Mouse (Mus musculus) liver, adult 2 months (tissue): Measurements from ENCODE around the gene Fibp. TPM values are rescaled to one million over a fixed set of nuclear protein-coding genes. Genes with fewer than 3 reads are reported as not detected.

Source experiments
- DNase-seq: peaks from one replicate; pipeline ENCODE4 v3.0.0-alpha.2; 2011; ENCODE audit warnings: low read depth, low spot score; ENCODE audit errors: extremely low read depth
- H3K27ac ChIP-seq: fragments of 200-500 bp; replicated peaks from 2 replicates; pipeline ENCODE4 v1.5.1; 2012; ENCODE audit warnings: low read depth, mild to moderate bottlenecking, control low read depth, inconsistent platforms, low read length; ENCODE audit not compliant: insufficient read depth
- H3K27me3 ChIP-seq: fragments of 200-500 bp; 2 replicates; pipeline ENCODE4 v1.6.1; 2012; ENCODE audit warnings: mild to moderate bottlenecking, moderate library complexity, low read length, inconsistent platforms; ENCODE audit not compliant: control insufficient read depth, insufficient read depth
- H3K36me3 ChIP-seq: fragments of 200-500 bp; 2 replicates; pipeline ENCODE4 v1.6.1; 2012; ENCODE audit warnings: low read length, inconsistent platforms; ENCODE audit not compliant: control insufficient read depth, insufficient read depth
- H3K4me1 ChIP-seq: fragments of 200-500 bp; 2 replicates; pipeline ENCODE4 v1.6.1; 2011; ENCODE audit warnings: low read length; ENCODE audit not compliant: control insufficient read depth, insufficient read depth
- H3K4me3 ChIP-seq: fragments of 200-500 bp; 2 replicates; pipeline ENCODE4 v1.5.1; 2011; ENCODE audit warnings: low read depth, mild to moderate bottlenecking, control low read depth, low read length, moderate library complexity; ENCODE audit not compliant: insufficient read depth
- H3K79me2 ChIP-seq: fragments of 200-500 bp; 2 replicates; pipeline ENCODE4 v1.6.1; 2012; ENCODE audit warnings: inconsistent platforms, mild to moderate bottlenecking, low read length, moderate library complexity; ENCODE audit not compliant: control insufficient read depth, insufficient read depth
- H3K9ac ChIP-seq: fragments of 200-500 bp; 2 replicates; pipeline ENCODE4 v1.6.1; 2012; ENCODE audit warnings: low read depth, mild to moderate bottlenecking, control low read depth, inconsistent platforms, low read length
- CTCF ChIP-seq: fragments of 200-500 bp; IDR thresholded peaks from 2 replicates; pipeline ENCODE4 v1.5.1; 2011; ENCODE audit warnings: low read depth, low read length, control low read depth
- POLR2A ChIP-seq: fragments of 200-500 bp; IDR thresholded peaks from 2 replicates; pipeline ENCODE4 v1.6.1; 2011; ENCODE audit warnings: low read length, control low read depth; ENCODE audit not compliant: insufficient read depth; ENCODE audit errors: extremely low read depth
- WGBS: fragments of 180-500 bp; shearing (Covaris S2); methylation state at CpG from one replicate; pipeline ENCODE4 v1.1.7; 2018; 5-methylcytosine and 5-hydroxymethylcytosine counted together
- polyA plus RNA-seq: library from polyadenylated mRNA; depleted of rRNA; stranded (reverse); fragments of >200 nt; gene quantifications from 2 replicates; pipeline ENCODE4 v1.2.3, GENCODE M21; 2012
- total RNA-seq: library from RNA; depleted of rRNA; stranded (reverse); fragments of >200 nt; gene quantifications from 2 replicates; pipeline ENCODE4 v1.2.3, GENCODE M21; 2014

The Fibp gene
- total and polyA plus RNA-seq, 2 experiments: 25.8 to 46.6 TPM

- no peak for TF ChIP-seq POLR2A
- no peak for TF ChIP-seq CTCF
- Histone ChIP-seq H3K79me2 (no peaks in the 10 kb centered on the region), H3K9ac (no peak overlapping the region), H3K4me1 (no peaks in the 10 kb centered on the region; the same call in 1 of the 2 replicates), H3K4me3 (no peak overlapping the region), H3K27ac (no peak overlapping the region), H3K36me3 (no peaks in the 10 kb centered on the region), H3K27me3 (no peaks in the 10 kb centered on the region; the same call in none of the 2 replicates)
- 68% methylated on average over 5 of the region's 5 CpGs for WGBS
- DNase-seq: no peak
These were observed 11.4 kb downstream of the Fibp start for GRCm38 (mm10) chr19:5471846-5472245.

DNA sequence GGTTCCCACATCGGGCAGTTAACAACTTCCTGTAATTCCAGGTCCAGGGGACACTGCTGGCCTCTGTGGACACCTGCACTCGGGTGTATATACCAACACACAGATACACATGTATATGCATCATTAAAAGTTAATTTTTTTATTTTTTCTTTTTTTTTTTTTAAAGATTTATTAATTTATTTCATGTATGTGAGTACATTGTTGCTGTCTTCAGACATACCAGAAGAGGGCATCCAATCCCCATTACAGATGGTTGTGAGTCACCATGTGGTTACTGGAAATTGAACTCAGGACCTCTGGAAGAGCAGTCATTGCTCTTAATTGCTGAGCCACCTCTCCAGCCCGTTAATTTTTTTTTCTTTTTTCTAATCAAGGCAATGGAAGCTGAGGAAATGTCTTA lies 12.4 kb downstream of the Fibp start:
- no peaks in the 10 kb centered on the region; the same call in 1 of the 2 replicates for H3K4me1 ChIP-seq
- H3K79me2 ChIP-seq: no peaks in the 10 kb centered on the region
- no peak for DNase-seq
- H3K4me3 ChIP-seq: no peak overlapping the region
- no peaks in the 10 kb centered on the region; the same call in none of the 2 replicates for H3K27me3 ChIP-seq
- TF ChIP-seq CTCF (no peak), POLR2A (no peak)
- H3K9ac ChIP-seq: no peak overlapping the region
- 77% methylated on average over 3 of the region's 3 CpGs for WGBS
- no peaks in the 10 kb centered on the region for H3K36me3 ChIP-seq
- no peak overlapping the region for H3K27ac ChIP-seq

GRCm38 (mm10) chr19:5473720-5474119 lies 13.3 kb downstream of the Fibp start, which contains the start of gene Efemp2:
Efemp2 (plus strand) TSS chr19:5473954.
- Histone ChIP-seq H3K4me3 (peak within 1 kb of the TSS; percentile 58), H3K9ac (peak within 1 kb of the TSS; percentile 71), H3K79me2 (no peaks in the 10 kb centered on the region), H3K27me3 (no peaks in the 10 kb centered on the region; the same call in none of the 2 replicates), H3K27ac (no peak within 1 kb of the TSS), H3K4me1 (no peaks in the 10 kb centered on the region; the same call in 1 of the 2 replicates), H3K36me3 (no peaks in the 10 kb centered on the region)
- TF ChIP-seq CTCF: no peak
- no peak for TF ChIP-seq POLR2A
- DNase-seq: peak; percentile 37
- 13% methylated on average over 22 of the region's 22 CpGs for WGBS

DNA sequence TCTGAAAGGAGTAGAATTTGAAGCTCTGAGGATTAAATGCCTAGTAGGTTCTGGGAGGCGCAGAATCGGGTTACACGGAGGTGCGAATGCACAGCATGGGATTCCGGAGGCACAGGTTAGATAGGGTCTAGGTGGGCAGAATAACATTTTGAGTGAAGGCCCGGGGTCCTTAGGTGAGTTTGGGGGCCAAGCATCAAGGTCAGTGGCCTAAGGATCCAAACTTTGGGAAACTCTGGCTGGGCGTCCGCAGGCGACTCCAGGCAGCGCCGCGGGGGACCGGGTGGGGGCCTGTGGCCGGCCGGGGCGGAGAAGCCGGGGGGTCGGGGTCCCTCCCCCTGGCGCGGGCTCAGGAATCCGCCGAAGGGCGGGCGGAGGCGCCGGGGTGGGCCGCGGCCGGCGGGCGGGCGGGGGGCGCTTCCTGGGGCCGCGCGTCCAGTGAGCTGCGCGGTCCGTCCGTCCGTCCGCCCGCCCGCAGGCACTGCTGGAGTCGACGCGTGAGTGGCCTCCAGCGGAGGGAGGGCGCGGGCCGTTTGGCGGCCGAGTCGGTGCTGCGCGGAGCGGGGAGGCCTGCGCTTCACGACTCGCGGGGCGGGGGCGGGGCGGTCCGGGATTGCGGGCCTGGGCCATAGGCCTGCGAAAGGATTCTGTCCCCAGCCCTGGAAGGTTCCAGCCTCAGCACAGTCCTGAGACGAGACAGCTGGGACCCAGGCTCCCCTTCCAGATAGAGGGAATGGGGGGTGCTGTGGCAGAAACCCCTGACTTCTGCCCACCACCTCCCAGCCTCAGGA lies 14.1 kb downstream of the Fibp start:
- H3K9ac ChIP-seq: peak overlapping the region; percentile 71
- H3K79me2 ChIP-seq: no peaks in the 10 kb centered on the region
- no peaks in the 10 kb centered on the region; the same call in 1 of the 2 replicates for H3K4me1 ChIP-seq
- H3K36me3 ChIP-seq: no peaks in the 10 kb centered on the region
- H3K27ac ChIP-seq: no peak overlapping the region
- no peak for DNase-seq
- H3K27me3 ChIP-seq: no peaks in the 10 kb centered on the region; the same call in none of the 2 replicates
- no peak for TF ChIP-seq CTCF
- no peak for TF ChIP-seq POLR2A
- 4% methylated on average over 59 of the region's 68 CpGs for WGBS
- H3K4me3 ChIP-seq: peak overlapping the region; percentile 58

- no peak for TF ChIP-seq POLR2A
- TF ChIP-seq CTCF: no peak
- H3K79me2 ChIP-seq: no peaks in the 10 kb centered on the region
- 49% methylated on average over 13 of the region's 13 CpGs for WGBS
- no peak overlapping the region for H3K27ac ChIP-seq
- H3K36me3 ChIP-seq: no peaks in the 10 kb centered on the region
- no peak for DNase-seq
- peak overlapping the region; percentile 58 for H3K4me3 ChIP-seq
- no peaks in the 10 kb centered on the region; the same call in none of the 2 replicates for H3K27me3 ChIP-seq
- H3K4me1 ChIP-seq: no peaks in the 10 kb centered on the region; the same call in 1 of the 2 replicates
- peak overlapping the region; percentile 71 for H3K9ac ChIP-seq
These were observed 14.8 kb downstream of the Fibp start for GRCm38 (mm10) chr19:5475069-5475714.
